Mouse (Mus musculus): ENCODE results near the gene Clip3.
A peak's percentile ranks its signal among the peaks of the same experiment; 100 is the strongest.

The Clip3 gene

DNA sequence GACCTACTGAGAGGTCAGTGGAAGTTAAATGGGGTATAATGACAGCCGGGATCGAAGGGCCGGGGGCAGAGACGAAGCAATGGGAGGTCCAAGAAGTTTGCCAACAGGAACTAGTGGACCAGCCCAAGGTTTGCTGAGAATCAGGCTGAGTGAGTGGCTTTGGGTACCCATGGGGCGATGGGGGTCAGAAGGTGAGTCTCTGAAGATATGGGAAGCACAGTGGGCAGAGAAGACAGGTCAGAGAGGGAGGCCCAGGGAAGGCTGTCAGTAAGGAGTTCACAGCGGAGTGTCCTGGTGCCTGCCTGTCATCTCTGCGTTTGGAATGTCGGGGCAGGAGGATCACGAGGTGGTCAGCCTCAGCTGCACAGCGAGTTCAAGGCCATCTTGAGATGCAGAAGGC is 36.9 kb downstream of the Clip3 start:
- no peak for DNase-seq

DNA sequence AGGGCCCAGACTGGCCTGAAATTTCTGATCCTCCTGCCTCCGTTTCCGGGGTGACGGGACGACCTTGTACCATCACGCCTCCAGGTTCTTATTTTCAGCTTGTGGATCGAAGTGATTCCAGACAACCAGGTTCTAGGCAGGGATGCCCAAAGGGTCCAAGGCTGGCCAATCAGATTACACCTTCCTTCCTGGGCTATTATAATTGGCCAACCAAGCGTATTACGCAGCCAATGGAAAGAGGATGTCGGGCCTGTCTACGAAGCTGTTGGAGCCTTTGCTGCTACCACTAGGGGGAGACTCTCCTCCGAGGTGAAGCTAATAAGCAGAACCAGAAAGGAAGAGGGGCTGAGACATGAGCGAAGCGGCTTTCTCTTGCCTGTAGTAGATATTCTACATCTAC is 40.4 kb downstream of the Clip3 start:
- peak; percentile 93 for DNase-seq

DNA sequence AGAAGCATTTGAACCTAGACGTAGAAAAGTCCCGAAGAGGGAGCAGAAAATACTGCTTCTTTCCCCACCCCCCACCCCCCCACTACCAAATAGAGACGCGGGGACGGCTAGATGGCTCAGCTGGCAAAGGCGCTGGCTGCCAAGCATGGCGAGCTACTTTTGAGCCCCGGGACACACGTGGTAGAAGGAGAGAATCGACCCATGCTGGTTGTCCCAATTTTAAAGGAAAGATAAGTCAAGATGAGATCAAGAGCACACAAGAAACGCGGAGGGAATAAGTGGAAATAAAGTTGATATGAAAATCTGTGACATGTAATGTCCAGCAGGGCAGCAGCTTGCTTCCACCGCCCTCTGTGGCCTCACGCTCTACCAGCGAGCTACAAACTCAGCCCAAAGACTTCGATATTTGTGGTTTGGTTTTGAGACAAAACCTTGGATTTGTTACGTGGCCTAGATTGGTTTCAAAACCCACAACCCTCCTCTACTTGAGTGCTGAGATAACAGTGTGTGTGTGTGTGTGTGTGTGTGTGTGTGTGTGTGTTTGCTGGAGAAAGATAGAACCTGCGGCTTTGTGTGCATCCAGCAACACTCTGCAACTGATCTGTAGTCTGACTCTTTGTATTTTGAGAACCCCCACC is 41.2 kb downstream of the Clip3 start:
- no peak for DNase-seq

DNA sequence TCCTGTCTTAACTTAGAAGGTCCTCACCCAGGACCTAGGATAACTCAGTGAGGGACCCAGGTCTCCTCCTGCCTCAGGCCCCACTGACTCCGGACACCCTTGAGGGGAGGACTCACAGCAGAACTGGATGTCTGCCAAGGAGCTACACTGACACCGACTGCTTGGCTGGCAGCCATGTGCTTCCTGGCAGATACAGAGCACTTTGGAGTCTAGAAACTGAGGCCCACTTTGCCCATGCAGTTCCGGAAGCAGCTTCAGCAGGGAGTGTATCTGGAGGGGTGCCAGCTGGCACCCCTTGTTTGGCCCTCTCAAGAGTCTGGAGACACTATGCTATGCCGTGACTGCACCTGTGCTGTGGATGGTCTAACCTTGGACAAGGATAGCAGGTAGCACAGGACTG is 41.9 kb downstream of the Clip3 start:
- peak; percentile 86 for DNase-seq

DNA sequence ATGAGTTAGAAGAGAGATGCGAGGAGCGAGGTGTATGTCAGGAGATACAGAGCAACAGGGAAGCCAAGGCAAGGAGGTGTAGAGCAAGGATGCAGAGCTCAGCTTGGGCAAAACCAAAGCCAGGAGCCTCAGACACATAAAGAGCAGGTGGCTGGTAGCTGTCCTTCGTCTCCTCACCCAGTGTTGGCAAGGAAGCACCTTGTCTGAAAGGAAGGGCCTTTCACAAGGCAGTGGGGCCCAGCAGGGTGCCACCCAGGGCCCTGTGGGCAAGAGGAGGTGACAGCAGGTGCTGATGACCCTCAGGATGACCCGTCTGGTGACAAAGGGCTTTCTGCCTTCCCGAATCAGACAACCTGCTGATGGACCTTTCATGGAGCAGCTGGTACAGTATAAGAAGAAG is 43.0 kb downstream of the Clip3 start:
- no peak for DNase-seq

DNA sequence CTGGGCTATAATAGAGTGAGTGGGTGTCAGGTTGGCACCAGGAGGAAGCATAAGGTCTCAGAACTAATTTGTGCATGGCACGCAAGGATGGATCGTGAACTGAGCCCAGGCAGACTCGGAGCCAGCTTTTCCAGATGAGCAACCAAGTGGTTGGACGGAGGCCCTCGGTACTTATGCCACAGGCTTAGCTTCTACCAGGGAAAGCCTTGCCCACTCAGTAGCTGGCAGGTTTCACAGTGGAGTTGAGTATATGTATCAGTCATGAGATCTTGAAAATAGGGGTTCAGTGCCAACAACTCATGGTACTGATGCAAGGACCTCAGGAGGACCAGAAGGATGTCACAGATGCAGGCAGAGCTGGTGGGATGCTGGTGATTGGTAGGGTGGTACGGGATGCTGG is 44.2 kb downstream of the Clip3 start:
- DNase-seq = no peak

DNA sequence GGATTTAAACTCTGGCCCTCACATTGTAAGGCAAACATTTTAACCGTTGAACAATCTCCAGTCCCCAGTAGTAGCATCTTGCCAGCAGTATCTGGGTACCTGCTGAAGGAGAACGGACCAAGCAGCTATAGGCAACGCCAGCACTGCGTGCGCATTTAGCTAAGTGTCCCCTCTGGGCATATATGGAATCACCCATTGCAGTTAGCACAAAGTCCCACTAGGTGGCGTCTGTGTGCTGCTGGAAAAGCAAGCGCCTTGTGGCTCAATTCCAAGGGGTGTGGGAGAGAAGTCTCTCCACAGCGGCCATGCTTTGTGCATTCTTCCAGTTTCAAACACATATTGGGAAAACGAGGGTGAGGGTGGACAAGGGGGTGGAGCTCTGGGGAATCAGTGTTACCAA is 44.9 kb downstream of the Clip3 start:
- DNase-seq = peak; percentile 90

DNA sequence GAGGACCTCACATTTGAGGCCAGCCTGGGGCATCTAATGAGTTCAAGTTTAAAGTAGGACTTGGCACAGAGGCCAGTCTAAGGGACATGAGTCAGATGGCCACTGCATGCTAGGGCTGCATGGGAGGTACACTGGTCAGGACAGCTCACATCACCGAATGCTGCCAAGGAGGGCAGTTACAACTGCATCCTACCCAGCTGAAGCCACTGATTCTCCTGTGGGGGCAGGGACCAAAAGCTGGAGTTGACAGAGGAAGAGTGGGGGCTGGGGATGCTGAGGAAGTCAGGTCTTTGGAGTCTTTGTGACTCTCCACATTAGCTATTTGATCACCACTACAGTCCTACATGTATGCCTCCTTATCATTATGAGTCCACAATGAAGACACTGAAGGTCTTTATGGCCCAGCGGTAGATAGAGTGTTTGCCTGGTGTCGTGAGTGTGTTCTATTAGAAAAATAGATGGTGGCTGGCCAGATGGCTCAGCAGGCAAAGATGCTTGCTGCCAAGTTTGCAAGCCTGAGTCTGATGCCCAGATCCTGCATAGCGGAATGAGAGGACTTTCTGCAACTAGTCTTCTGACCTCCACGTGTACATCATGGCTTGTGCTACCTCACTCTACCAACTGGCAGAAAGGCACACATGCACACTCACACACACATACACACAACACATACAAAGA is 48.0 kb downstream of the Clip3 start:
- no peak for DNase-seq

DNA sequence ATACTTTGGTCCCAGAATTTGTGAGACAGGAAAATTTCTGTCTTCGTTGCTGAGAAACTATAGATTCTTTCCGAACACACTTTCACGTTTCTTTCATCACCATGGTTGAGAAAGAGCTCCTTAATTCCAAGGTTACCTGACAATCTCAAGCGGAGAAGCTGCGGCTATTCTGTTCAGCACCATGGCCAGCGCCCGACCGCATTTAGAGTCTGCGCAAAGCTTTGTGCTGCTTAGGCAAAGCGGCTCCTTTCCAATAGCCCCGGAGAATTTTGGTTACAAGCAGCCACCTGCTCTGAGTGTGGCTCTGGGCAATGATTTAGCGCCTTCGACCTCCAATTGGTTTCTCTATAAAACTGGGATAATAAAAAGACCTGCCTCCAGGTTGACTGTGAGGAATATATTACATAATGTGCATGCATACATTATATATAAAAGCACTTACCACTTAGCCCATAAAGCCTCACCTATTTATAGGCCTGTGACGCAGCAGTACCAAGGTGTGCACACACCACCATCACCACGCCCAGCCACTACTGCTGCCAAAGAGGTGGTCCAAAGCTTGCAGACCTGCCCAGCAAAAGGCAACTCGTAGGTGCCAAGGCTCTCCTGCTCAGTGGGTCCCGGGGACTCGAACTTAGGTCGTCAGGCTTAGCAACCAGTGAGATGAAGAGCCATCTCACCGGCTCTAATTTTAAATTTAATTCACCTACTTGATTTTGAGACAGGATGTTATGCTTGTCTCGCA is 55.3 kb downstream of the Clip3 start:
- DNase-seq = no peak

DNA sequence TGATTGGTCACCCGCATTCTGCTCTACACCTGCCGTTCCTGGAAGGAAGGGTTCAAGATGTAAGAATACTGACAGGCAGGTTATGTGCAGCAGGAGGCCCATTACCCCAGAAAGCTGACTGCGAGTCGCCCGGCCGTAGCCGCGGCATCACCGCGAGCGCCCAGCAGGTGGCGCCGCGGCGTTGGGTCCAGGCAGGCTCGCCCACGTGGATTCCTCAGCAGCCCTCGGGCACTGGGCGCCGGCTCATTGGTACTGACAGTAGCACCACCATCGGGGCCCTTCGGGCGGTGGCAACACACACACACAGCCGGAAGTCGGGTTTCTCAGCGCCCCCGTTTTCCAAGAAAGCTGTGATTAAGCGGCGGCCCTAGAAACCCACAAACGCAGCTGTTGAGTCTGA is 56.3 kb downstream of the Clip3 start:
- peak; percentile 81 for DNase-seq

DNA sequence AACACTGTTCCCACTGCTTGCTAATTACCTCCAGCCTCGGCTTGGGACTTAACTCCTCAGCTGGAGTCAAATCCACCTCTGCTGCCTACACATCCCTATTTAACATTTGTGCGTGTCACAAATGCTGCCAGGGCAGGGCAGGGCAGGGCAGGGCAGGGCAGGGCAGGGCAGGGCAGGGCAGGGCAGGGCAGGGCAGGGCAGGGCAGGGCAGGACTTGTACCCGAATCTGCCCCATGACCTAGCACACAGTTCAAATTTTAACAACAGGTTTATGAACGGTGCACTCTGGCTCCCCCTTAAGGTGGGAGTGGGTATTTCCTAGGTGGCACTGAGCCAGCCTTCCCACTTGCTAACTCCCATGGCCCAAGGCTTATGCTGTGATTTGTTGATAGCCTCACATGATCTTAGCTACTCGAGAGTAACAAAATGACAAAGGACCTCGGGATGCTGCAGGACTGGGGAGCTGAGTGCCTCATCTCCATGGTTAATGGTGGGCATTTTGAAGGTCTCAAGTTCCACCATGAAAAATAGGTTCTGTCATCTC is 61.8 kb downstream of the Clip3 start:
- peak; percentile 76 for DNase-seq

DNA sequence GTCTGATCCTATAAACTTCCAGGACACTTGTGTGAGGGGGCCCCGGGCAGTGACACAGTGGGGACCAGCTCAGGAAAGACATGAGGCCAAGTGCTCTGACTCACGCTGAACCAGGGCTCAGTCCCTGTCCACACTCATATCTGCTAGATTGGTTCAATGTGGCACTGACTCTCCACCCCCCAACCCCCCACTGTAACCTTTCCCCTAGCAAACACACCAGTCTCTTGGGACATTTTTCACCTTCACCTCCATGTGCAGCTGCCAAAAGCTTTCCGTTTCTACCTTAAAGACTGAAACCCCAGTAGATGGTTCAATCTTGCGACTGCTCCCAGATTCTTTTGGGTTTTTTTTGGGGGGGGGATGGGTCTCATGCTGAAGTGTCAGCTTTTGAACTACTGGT is 62.5 kb downstream of the Clip3 start:
- no peak for DNase-seq

All from cerebellum, adult 11 months (tissue).